Mouse (Mus musculus): ENCODE results near the gene Fra10ac1.

Gene Fra10ac1

GRCm38 (mm10) chr19:38232087-38232486 is 8.1 kb upstream of the Fra10ac1 start:
- 64% methylated on average over 8 of the region's 8 CpGs for WGBS

- 54% methylated on average over 2 of the region's 2 CpGs for WGBS
Observed at GRCm38 (mm10) chr19:38228699-38229098, 4.7 kb upstream of the Fra10ac1 start.

DNA sequence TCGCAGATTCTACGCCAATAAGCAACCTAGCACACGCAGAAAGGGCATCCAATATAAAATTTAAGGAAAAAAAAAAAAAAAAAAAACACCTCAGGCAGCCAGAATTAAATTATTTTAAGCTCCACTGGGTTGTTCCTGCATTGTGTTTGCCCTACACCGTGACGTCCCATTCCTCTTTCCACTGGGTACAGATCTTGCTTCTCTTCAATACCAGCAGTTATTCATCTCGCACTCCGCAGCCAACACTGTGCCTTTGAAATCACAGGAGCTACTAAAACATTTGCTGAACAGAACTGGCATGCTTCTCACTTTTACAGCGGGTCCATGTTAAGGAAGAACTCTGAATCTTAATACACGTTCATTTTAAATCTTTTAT is 717 bp upstream of the Fra10ac1 start:
- WGBS: 4% methylated on average over 9 of the region's 9 CpGs

DNA sequence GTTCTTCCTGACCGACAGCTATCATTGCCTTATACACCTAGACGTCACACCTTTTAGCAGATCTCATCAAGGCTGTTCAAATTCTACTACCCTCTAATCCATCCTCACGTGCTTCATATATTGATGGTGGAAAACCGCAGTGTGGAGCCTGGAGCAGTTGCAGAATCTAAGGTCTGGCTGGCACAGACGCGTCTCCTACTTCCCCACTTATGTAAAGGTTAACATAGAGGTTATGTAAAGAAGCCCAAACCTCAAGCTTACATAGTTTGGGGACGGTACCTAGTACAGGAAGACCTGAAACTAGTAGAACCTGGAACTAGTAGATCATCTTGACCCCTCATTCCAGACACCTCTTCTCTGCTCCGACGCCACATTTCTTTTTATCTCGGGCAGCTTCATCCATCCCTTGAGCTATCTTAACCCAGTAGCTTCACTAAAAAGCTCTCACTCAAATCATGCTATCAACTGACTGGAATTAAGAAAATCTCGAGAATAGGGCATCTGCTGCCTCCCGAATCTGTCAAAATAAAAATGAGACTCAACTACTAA is 526 bp downstream of the Fra10ac1 start:
- 6% methylated on average over 12 of the region's 12 CpGs for WGBS

GRCm38 (mm10) chr19:38217696-38218095 is 6.3 kb downstream of the Fra10ac1 start:
- 98% methylated on average over 3 of the region's 3 CpGs for WGBS

DNA sequence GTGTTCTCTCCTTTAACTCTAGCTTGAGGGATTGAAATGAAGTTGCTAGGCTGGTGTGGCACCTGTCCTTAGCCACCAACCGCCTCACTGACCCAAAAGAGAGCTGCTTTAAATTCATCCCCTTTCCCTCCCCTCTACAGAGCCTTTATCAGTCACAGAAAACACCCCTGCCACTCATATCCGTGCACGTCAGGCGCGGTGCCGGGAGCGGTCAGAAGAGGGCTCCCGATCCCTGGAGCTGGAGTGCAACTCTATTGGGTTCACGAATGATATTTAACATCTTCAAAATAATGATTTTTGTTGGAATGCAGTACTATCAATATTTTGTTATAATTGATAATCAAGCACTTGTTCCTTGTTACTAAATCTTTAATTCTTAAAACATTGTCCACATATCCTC is 17.3 kb downstream of the Fra10ac1 start:
- 56% methylated on average over 9 of the region's 9 CpGs for WGBS

GRCm38 (mm10) chr19:38198731-38199130 is 25.2 kb downstream of the Fra10ac1 start:
- WGBS: 82% methylated on average over 5 of the region's 5 CpGs

- WGBS: 97% methylated on average over 4 of the region's 4 CpGs
Observed at GRCm38 (mm10) chr19:38195245-38195644, 28.7 kb downstream of the Fra10ac1 start.

DNA sequence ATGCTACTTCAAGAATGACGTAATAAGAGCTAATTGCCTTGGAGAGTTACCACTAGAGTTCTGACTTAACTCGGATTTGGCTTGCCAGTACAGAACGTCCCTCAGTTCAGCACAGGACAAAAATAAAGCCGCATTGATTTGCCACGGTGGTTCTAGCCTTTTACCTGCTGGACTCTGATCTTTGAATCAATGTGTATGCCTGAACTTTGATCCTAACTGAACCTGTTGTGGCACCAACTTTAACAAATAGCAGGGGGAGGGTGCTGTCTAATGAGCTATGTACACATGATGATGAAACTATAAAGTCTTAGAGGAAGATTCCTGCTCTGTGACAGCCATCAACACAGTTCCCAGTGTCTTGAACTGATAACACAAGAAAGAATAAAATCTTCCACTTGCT is 32.5 kb downstream of the Fra10ac1 start:
- WGBS: 84% methylated on average over 5 of the region's 5 CpGs

GRCm38 (mm10) chr19:38190606-38191005 is 33.4 kb downstream of the Fra10ac1 start:
- WGBS: 84% methylated on average over 3 of the region's 3 CpGs

- whole genome bisulfite sequencing: 37% methylated on average over 2 of the region's 2 CpGs
Observed at GRCm38 (mm10) chr19:38187345-38187680, 36.6 kb downstream of the Fra10ac1 start.

- 67% methylated on average over 5 of the region's 5 CpGs for WGBS
Observed at GRCm38 (mm10) chr19:38186631-38187344, 37.2 kb downstream of the Fra10ac1 start.

GRCm38 (mm10) chr19:38179675-38180074 is 44.3 kb downstream of the Fra10ac1 start:
- 67% methylated on average over 9 of the region's 9 CpGs for WGBS

GRCm38 (mm10) chr19:38164633-38165032 is 59.3 kb downstream of the Fra10ac1 start:
- WGBS: 52% methylated on average over 2 of the region's 2 CpGs

GRCm38 (mm10) chr19:38161648-38162354 is 62.2 kb downstream of the Fra10ac1 start:
- WGBS: 92% methylated on average over 21 of the region's 21 CpGs

DNA sequence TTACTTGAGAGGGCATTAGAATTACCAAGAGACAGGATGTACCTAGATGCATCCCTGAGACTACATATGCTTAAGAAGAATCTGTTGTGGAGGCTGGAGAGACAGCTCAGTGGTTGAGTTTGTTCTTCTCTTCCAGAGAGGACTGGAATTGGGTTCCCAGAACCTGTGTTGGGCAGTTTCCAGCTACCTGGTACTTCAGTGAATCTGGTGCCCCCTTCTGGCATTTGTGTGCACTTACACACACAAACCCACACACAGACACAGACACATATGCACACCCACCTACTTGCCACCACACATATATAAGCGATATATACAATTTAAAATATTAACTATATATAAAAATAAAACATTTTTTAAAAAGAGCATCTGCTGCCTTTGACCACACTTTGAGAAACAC is 67.7 kb downstream of the Fra10ac1 start:
- 66% methylated on average over 1 of the region's 1 CpGs for WGBS

DNA sequence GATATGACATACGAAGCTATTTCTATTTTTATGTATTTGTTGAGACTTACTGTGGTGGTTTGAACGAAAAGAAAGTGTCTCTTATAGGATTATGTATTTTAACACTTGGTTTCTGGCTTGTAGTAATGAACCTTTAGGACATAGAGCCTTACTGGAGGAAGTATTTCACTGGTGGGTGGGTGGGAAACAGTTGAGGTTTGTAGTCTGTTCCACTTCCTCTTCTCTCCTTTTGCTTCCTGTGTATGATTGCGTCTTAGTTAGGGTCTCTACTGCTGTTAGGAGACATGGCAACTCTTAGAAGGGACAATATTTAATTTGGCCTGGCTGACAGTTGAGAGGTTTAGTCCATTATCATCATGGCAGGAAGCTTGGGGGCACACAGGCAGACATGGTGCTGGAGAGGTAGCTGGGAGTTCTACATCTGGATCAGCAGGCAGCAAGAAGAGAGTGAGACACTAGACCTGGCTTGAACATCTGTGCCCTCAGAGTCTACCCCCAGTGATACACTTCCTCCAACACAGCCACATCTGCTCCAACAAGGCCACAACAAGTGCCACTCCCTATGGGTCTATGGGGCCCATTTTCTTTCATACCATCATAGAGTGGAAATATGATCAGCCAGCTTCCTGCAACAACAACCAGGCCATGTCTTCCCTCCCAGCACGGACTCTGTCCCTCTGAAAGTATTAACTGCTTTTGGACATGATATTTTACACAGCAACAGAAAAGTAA is 80.2 kb downstream of the Fra10ac1 start:
- WGBS: 68% methylated on average over 4 of the region's 4 CpGs

All from cerebral cortex, adult 2 months (tissue).